Mouse (Mus musculus) ES-Bruce4 (cell line): ENCODE measurements around the gene Stx5a.

Experiments
- CTCF ChIP-seq: IDR thresholded peaks from one replicate; pipeline ENCODE4 v1.8.1; 2011; ENCODE audit warnings: low read depth, low read length
- EP300 ChIP-seq: IDR thresholded peaks from 2 replicates; pipeline ENCODE4 v1.6.1; 2011; ENCODE audit warnings: low read depth, low read length; ENCODE audit not compliant: insufficient read depth
- POLR2A ChIP-seq: IDR thresholded peaks from one replicate; pipeline ENCODE4 v1.8.1; 2011; ENCODE audit warnings: low read length; ENCODE audit not compliant: insufficient read depth

- TF ChIP-seq CTCF = no peak
- peak; percentile 30 for TF ChIP-seq POLR2A
- TF ChIP-seq EP300 = no peak
Measured at GRCm38 (mm10) chr19:8741243-8741869, at the start of gene Stx5a.
